Mouse (Mus musculus) heart, embryonic 12.5 days (tissue): ENCODE data around the gene Mbd6. TPM values are rescaled to one million over a fixed set of nuclear protein-coding genes. Genes with fewer than 3 reads are reported as not detected.

Experiments
- ATAC-seq: fragments of 200-750 bp; cut with Nextera tagmentation; 2 replicates; pipeline ENCODE4 v1.8.0; 2017; ENCODE audit warnings: moderate TSS enrichment, moderate library complexity; ENCODE audit not compliant: insufficient number of reproducible peaks, low FRiP score
- H3K27ac ChIP-seq: fragments of 300-500 bp; sonication (generic); 2 replicates; pipeline ENCODE4 v1.5.1; 2016; ENCODE audit warnings: mild to moderate bottlenecking, moderate library complexity; ENCODE audit not compliant: poor library complexity, severe bottlenecking
- H3K27me3 ChIP-seq: fragments of 300-500 bp; sonication (generic); replicated peaks from 2 replicates; pipeline ENCODE4 v1.6.1; 2016; ENCODE audit warnings: mild to moderate bottlenecking, moderate library complexity
- H3K36me3 ChIP-seq: fragments of 300-500 bp; sonication (generic); 2 replicates; pipeline ENCODE4 v1.6.1; 2016; ENCODE audit warnings: mild to moderate bottlenecking, moderate library complexity
- H3K4me1 ChIP-seq: fragments of 300-500 bp; sonication (generic); replicated peaks from 2 replicates; pipeline ENCODE4 v1.6.1; 2016; ENCODE audit warnings: mild to moderate bottlenecking
- H3K4me2 ChIP-seq: fragments of 300-500 bp; sonication (generic); 2 replicates; pipeline ENCODE4 v1.6.1; 2016; ENCODE audit warnings: mild to moderate bottlenecking, moderate library complexity
- H3K4me3 ChIP-seq: fragments of 300-500 bp; sonication (generic); 2 replicates; pipeline ENCODE4 v1.5.1; 2016; ENCODE audit warnings: mild to moderate bottlenecking
- H3K9ac ChIP-seq: fragments of 300-500 bp; sonication (generic); 2 replicates; pipeline ENCODE4 v1.6.1; 2016; ENCODE audit warnings: mild to moderate bottlenecking, moderate library complexity
- H3K9me3 ChIP-seq: fragments of 300-500 bp; sonication (generic); replicated peaks from 2 replicates; pipeline ENCODE4 v1.6.1; 2016; ENCODE audit warnings: mild to moderate bottlenecking, moderate library complexity
- WGBS: fragments of 180-500 bp; shearing (Covaris S2); methylation state at CpG from one replicate; pipeline ENCODE4 v1.1.7; 2016; 5-methylcytosine and 5-hydroxymethylcytosine counted together
- polyA plus RNA-seq: library from polyadenylated mRNA; unstranded; fragments of >200 nt; fragmentation: Nextera tagmentation; extraction: Ambion mirVana; gene quantifications from 2 replicates; pipeline ENCODE4 v1.2.1, GENCODE M21; 2016

Gene Mbd6
- polyA plus RNA-seq: 13.6 and 14.6 TPM in 2 replicates

GRCm38 (mm10) chr10:127288800-127289572 is at the start of gene Mbd6:
Gene Mbd6, minus strand, starts transcription at chr10:127289018.
- Histone ChIP-seq H3K9ac (peak within 1 kb of the TSS; percentile 84), H3K4me3 (peak within 1 kb of the TSS; percentile 69), H3K4me2 (peak within 1 kb of the TSS; percentile 97), H3K27ac (peak within 1 kb of the TSS; percentile 99), H3K9me3 (no peaks in the 10 kb centered on the region), H3K27me3 (no peaks in the 10 kb centered on the region), H3K36me3 (peaks cover 43% of the 10 kb centered on the region), H3K4me1 (peaks cover 61% of the 10 kb centered on the region)
- WGBS: under 1% methylated on average over 56 of the region's 65 CpGs
- ATAC-seq: peak; percentile 64

GRCm38 (mm10) chr10:127337536-127338099 is 48.8 kb upstream of the Mbd6 start:
- H3K4me1 ChIP-seq: peaks cover 32% of the 10 kb centered on the region
- H3K4me2 ChIP-seq: no peak overlapping the region
- H3K27ac ChIP-seq: no peak overlapping the region
- ATAC-seq: no peak
- H3K4me3 ChIP-seq: no peak overlapping the region
- WGBS: 76% methylated on average over 6 of the region's 6 CpGs
- H3K36me3 ChIP-seq: no peaks in the 10 kb centered on the region
- H3K9ac ChIP-seq: no peak overlapping the region
- H3K9me3 ChIP-seq: no peaks in the 10 kb centered on the region
- peaks cover 51% of the 10 kb centered on the region for H3K27me3 ChIP-seq

GRCm38 (mm10) chr10:127336952-127337351 is 48.1 kb upstream of the Mbd6 start:
- Histone ChIP-seq H3K4me1 (peaks cover 26% of the 10 kb centered on the region), H3K27ac (no peak overlapping the region), H3K36me3 (no peaks in the 10 kb centered on the region), H3K27me3 (peaks cover 55% of the 10 kb centered on the region), H3K9ac (no peak overlapping the region), H3K4me2 (no peak overlapping the region), H3K4me3 (no peak overlapping the region), H3K9me3 (no peaks in the 10 kb centered on the region)
- ATAC-seq: no peak
- WGBS: 59% methylated on average over 5 of the region's 5 CpGs

GRCm38 (mm10) chr10:127335271-127335670 is 46.5 kb upstream of the Mbd6 start:
- Histone ChIP-seq H3K36me3 (no peaks in the 10 kb centered on the region), H3K4me3 (no peak overlapping the region), H3K27ac (no peak overlapping the region), H3K4me1 (peaks cover 11% of the 10 kb centered on the region), H3K9ac (no peak overlapping the region), H3K9me3 (no peaks in the 10 kb centered on the region), H3K4me2 (no peak overlapping the region), H3K27me3 (peaks cover 55% of the 10 kb centered on the region)
- ATAC-seq: no peak
- WGBS: 59% methylated on average over 1 of the region's 1 CpGs

- H3K4me3 ChIP-seq: no peak overlapping the region
- H3K27ac ChIP-seq: no peak overlapping the region
- no peak for ATAC-seq
- no peak overlapping the region for H3K4me2 ChIP-seq
- no peak overlapping the region for H3K9ac ChIP-seq
- H3K36me3 ChIP-seq: no peaks in the 10 kb centered on the region
- H3K4me1 ChIP-seq: no peaks in the 10 kb centered on the region
- peaks cover 63% of the 10 kb centered on the region for H3K27me3 ChIP-seq
- 56% methylated on average over 5 of the region's 5 CpGs for WGBS
- no peaks in the 10 kb centered on the region for H3K9me3 ChIP-seq
Measured at GRCm38 (mm10) chr10:127333152-127333551, 44.3 kb upstream of the Mbd6 start.

GRCm38 (mm10) chr10:127332211-127332874 is 43.5 kb upstream of the Mbd6 start:
- H3K27ac ChIP-seq: no peak overlapping the region
- H3K9ac ChIP-seq: no peak overlapping the region
- peak overlapping the region; percentile 53 for H3K4me2 ChIP-seq
- H3K36me3 ChIP-seq: no peaks in the 10 kb centered on the region
- H3K9me3 ChIP-seq: no peaks in the 10 kb centered on the region
- ATAC-seq: no peak
- 36% methylated on average over 30 of the region's 31 CpGs for WGBS
- peak overlapping the region; percentile 22; the same call in 1 of the 2 replicates for H3K4me3 ChIP-seq
- peaks cover 63% of the 10 kb centered on the region for H3K27me3 ChIP-seq
- H3K4me1 ChIP-seq: no peaks in the 10 kb centered on the region

- ATAC-seq: no peak
- Histone ChIP-seq H3K36me3 (no peaks in the 10 kb centered on the region), H3K27me3 (peaks cover 74% of the 10 kb centered on the region), H3K4me2 (no peak overlapping the region), H3K9ac (no peak overlapping the region), H3K4me1 (peaks cover 15% of the 10 kb centered on the region), H3K4me3 (no peak overlapping the region), H3K27ac (no peak overlapping the region), H3K9me3 (no peaks in the 10 kb centered on the region)
- WGBS: 75% methylated on average over 7 of the region's 7 CpGs
Measured at GRCm38 (mm10) chr10:127330212-127330611, 41.4 kb upstream of the Mbd6 start.

GRCm38 (mm10) chr10:127327461-127328145 is 38.8 kb upstream of the Mbd6 start:
- Histone ChIP-seq H3K4me2 (no peak overlapping the region), H3K4me1 (peaks cover 15% of the 10 kb centered on the region), H3K27ac (no peak overlapping the region), H3K9ac (no peak overlapping the region), H3K4me3 (no peak overlapping the region), H3K9me3 (no peaks in the 10 kb centered on the region), H3K36me3 (no peaks in the 10 kb centered on the region), H3K27me3 (peaks cover 98% of the 10 kb centered on the region)
- ATAC-seq: no peak
- WGBS: 47% methylated on average over 18 of the region's 18 CpGs

GRCm38 (mm10) chr10:127326828-127327227 is 38.0 kb upstream of the Mbd6 start:
- peak overlapping the region; percentile 49 for H3K4me3 ChIP-seq
- no peak overlapping the region for H3K27ac ChIP-seq
- H3K36me3 ChIP-seq: no peaks in the 10 kb centered on the region
- H3K9ac ChIP-seq: peak overlapping the region; percentile 62
- no peaks in the 10 kb centered on the region for H3K9me3 ChIP-seq
- ATAC-seq: no peak
- H3K27me3 ChIP-seq: peaks cover 98% of the 10 kb centered on the region
- peak overlapping the region; percentile 94 for H3K4me2 ChIP-seq
- peaks cover 15% of the 10 kb centered on the region for H3K4me1 ChIP-seq
- WGBS: 5% methylated on average over 29 of the region's 29 CpGs

- H3K4me1 ChIP-seq: peaks cover 15% of the 10 kb centered on the region
- H3K4me3 ChIP-seq: peak overlapping the region; percentile 49
- peak overlapping the region; percentile 62 for H3K9ac ChIP-seq
- peak overlapping the region; percentile 94 for H3K4me2 ChIP-seq
- H3K27me3 ChIP-seq: peaks cover 98% of the 10 kb centered on the region
- WGBS: under 1% methylated on average over 54 of the region's 54 CpGs
- H3K36me3 ChIP-seq: no peaks in the 10 kb centered on the region
- no peak overlapping the region for H3K27ac ChIP-seq
- H3K9me3 ChIP-seq: no peaks in the 10 kb centered on the region
- ATAC-seq: peak; percentile 10; the same call in 1 of the 2 replicates
Measured at GRCm38 (mm10) chr10:127326017-127326801, 37.4 kb upstream of the Mbd6 start.
